Mouse (Mus musculus) thymus, postnatal 25 days (tissue): ENCODE measurements around the gene Agfg1.
"Not testable (repeated sequence)": the region's sequence is repeated elsewhere in the genome, so short reads cannot be mapped to it uniquely, and the experiment has no call there.

Source experiments
- DNase-seq: peaks from one replicate; pipeline ENCODE4 v3.0.0; 2022

Agfg1 gene

DNA sequence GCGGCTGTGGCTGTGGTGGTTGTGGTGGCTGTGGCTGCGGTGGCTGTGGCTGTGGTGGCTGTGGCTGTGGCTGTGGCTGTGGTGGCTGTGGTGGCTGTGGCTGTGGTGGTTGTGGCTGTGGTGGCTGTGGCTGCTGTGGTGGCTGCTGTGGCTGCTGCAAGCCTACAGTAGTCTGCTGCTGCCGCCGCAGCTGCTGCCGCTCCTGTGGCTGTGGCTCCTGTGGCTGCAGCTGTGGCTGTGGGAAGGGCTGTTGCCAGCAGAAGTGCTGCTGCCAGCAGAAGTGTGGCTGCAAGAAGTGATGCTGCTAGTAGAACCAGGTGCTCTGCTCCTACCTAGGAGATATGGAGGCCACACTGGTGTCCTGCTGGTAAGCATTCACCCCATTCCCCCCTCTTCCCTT lies 74.2 kb downstream of the Agfg1 start:
- DNase-seq, result not testable (repeated sequence)

- DNase-seq, result no peak
Measured at GRCm38 (mm10) chr1:82924650-82925049, 85.4 kb downstream of the Agfg1 start, which contains the start of gene A030014E15Rik. A030014E15Rik (plus strand) TSS chr1:82924917.

DNA sequence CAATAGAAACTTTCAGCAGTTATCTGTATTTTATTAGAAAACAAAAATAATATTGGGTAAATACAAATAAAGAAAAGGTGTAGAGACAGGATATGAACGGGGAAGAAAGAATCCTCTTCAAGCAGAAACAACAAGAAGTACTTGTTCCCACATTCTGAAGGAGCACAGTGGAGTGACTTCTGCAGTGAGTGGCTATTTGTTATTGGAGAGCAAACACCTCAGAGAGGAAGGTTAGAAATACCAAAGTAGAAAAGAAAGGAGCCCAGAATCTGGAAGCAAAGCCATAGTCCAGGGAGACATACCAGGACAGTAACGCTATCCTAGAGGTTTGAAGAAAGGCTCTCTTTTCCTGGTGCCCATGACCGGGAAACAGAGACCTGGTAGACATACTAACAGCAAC lies 91.3 kb downstream of the Agfg1 start:
- not testable (repeated sequence) for DNase-seq

DNA sequence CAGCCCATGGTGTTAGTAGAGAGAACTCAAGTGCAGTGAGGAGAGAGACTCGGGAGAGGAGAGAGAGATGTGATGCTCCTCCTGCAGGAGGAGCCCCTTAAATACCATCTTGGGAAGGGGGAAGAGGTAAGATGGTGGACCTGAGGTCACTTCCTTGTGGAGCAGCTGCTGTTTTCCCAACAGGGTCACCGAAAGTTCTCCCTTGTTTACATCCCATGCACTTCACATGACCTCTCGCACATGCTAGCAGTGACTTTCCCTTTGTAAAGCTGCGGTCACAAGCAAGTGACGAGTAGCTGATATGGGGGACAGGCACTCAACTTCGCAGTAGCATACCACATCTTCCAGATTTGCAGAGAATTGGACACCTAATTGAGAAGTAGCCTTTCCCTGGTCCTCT lies 92.0 kb downstream of the Agfg1 start, which contains the start of gene Gm6217:
Gm6217 (minus strand) TSS at position 74 of the 400 bp plus-strand sequence.
- not testable (repeated sequence) for DNase-seq

GRCm38 (mm10) chr1:82938666-82939065 lies 99.4 kb downstream of the Agfg1 start:
- no peak for DNase-seq

- not testable (repeated sequence) for DNase-seq
Measured at GRCm38 (mm10) chr1:82942505-82942904, 103.2 kb downstream of the Agfg1 start.

DNA sequence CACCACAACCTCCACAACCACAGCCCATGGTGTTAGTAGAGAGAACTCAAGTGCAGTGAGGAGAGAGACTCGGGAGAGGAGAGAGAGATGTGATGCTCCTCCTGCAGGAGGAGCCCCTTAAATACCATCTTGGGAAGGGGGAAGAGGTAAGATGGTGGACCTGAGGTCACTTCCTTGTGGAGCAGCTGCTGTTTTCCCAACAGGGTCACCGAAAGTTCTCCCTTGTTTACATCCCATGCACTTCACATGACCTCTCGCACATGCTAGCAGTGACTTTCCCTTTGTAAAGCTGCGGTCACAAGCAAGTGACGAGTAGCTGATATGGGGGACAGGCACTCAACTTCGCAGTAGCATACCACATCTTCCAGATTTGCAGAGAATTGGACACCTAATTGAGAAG lies 104.0 kb downstream of the Agfg1 start, which contains the start of gene A030003K21Rik:
A030003K21Rik (minus strand) TSS at position 94 of the 400 bp plus-strand sequence.
- not testable (repeated sequence) for DNase-seq

- DNase-seq, result not testable (repeated sequence)
Measured at GRCm38 (mm10) chr1:82946029-82946428, 106.7 kb downstream of the Agfg1 start.

DNA sequence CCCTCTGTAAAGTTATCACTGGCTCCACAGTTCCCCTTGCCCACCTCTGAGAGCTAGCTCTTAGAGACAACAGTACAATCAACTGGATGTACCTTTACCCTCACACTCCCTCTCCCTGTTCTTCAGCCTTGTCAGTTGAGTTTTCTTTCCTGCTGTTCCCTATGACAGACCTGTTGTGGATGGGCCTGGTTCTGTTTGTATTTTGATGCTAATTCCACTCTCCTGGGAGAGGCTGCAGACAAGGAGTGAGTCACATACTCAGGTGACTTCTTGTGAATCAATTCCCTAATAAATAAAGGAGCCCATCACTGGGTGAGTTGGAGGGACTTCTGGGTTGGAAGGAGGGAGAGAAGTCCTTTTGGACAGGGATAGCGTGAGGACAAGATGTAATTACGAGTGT lies 109.3 kb downstream of the Agfg1 start:
- no peak for DNase-seq
